Mouse (Mus musculus) ES-CJ7 (cell line): Measurements from ENCODE around the gene Wrap73.

Source experiments
- DNase-seq: peaks from one replicate; pipeline ENCODE4 v3.0.0; 2011; ENCODE audit warnings: low read depth, low spot score

The Wrap73 gene

DNA sequence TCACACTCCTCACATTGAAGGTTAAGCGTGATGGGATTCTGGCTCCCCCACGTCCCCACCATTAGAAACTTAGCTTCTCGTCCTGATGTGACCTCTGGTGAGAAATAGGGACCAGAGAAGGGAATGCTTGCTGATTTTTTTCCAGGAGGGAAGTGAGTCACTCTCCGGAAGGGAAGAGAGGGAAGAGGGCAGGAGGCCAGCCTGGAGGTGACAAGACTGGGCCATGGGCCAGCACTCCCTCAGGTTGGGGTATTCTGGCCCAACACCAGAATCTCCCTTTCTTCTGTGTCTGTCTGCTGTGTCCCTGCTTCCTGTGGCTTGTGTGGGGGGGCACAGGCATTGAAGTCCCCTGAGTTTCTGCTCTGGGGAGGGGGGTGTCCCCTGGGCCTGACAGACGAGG lies 41.4 kb downstream of the Wrap73 start:
- DNase-seq: no peak

DNA sequence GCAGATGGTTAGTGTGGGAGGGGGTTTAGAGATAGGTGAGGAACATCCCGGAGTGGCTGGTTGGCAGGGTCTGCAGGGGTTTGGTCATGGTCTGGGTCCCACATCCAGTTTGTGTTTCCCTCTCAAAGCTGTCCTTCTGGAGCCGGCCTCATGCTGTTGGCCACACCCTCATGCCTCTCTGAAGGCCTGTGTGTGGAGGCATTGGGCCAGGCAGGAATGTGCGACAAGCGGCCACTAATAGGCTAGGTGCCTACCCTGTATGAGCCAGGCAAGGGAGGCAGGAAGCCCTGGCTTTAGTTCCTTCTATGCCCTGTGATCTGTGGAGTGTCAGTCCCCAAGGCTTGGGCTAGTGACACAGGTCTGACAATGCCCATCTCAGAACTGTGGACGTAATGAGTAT lies 42.8 kb downstream of the Wrap73 start:
- DNase-seq: no peak

DNA sequence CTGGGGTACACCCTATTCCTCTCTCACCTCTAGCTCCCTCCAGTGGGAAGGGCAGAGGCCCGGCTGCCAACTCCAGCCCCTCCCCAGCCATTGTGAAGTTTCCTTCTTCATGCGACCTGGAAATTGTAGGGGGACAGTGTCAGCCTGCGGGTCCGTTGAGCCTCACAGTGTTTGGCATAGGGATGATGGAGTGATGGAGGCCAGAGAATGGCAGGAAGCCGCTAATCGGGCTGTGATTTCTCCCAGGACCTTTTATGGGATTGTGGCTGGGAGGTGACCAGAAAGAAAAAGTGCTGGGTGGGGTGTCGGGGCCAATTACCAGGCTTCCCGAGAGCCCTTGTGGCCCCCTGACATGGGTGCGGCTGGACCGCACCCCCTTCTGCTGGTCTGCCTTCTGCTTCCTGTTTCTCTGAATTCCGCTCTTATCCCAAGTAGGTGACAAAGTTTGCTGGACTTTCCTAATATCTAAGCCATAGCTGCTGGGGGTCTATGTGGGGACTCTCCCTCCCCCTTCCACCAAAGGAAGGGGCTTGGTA lies 43.9 kb downstream of the Wrap73 start:
- DNase-seq: no peak

DNA sequence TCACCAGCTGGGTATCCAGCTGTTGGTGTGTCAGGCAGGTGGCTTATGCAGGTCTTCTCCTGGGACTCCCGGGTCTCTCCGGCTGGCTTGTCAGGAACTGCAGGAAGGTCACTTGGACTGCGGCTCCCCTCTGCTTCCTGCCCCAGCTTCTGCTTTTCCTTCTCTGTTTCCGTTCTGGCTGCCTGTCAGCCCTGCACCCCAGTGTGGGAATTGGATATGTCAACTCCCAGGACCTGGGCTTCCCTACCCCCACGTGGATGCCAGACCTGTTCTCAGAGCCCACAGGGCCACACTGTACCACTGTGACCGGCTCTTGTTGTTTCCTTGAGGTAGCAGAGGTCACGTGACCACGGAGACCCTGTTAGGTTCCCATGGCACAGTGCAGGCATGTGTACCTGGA lies 46.8 kb downstream of the Wrap73 start:
- no peak for DNase-seq

DNA sequence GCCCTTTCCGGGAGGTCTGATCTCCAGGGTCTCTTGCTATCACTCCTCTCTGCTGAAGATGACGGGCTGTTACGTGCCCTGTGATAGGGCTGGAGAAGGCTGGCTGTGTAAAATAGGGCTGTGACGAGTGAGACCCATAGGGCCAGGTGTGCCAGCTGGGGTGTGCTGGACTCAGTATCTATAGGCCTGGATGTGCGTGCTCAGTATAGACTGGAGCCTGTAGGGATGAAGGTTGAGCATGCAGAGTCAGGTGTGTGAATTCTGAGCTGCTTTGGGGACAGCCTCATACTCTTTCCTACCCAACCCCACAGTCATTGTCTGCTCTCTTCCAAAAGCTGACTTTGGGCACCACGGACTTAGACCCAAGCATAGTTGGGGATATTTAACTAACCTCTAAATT lies 55.8 kb downstream of the Wrap73 start:
- DNase-seq: no peak

DNA sequence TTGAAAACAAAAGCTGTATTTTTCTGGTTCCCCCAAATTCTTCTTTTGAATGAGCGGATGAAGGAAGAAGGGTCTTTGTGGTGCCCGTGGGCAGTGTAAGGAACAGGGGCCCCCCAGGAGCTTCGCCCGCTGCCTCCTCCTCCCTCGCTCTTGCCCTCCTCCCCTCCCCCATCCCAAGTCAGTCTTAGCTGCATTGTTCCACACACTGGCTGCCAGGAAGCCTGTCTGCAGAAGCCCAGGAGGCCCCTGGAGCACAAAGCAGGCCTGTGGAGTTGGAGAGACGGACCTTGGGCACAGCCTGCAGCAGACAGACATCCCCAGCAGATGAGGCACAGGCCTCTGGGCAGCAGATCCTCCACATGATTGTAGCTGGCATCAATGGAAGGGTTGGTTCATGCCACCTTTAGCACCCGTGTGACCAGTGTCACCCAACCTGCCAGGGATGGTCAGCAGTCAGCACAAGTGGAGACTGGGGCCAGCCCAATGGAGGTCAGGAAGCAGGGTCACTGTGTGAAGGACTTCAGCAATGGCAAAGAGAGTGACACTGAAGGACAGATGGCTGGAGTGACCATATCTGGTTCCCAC lies 56.3 kb downstream of the Wrap73 start:
- DNase-seq: no peak

DNA sequence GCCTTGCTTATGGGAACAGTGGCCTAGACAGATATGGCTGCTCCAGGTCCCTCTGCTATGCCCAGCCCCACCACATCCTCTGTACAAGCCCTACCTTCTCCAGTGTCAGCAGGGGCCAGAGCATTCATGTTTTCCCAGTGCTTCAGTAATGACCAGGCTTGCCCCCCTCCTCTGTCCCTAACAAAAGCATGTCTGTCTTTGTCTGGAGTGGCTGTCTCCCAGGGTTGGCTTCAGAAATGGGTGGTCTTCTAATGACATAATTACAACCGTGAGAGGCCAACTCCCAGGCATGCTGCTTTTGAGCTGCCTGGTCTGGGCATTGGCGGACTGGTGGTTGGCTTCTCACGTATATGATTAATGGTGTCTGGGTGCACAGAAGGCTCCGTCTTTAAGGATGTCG lies 59.3 kb downstream of the Wrap73 start:
- no peak for DNase-seq

DNA sequence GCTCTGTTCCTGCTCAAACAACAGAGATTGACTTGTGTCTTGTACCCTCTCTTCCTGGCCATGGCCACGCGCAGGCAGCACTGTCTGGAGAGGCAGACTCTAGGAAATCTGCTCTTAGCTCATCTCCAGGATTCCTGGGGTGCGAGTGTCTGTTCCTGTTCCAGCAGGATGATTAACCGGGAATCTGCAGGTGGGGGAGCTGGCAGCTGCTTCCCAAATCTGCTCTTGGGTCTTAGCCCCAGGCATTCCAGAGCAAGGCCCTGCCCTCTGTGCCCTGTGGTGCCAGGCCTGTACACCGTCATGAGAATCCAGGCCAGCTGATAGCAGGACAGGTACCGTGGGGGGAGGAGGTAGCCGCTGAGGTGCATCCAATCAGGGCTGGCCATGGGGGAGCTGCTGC lies 62.4 kb downstream of the Wrap73 start:
- no peak for DNase-seq

DNA sequence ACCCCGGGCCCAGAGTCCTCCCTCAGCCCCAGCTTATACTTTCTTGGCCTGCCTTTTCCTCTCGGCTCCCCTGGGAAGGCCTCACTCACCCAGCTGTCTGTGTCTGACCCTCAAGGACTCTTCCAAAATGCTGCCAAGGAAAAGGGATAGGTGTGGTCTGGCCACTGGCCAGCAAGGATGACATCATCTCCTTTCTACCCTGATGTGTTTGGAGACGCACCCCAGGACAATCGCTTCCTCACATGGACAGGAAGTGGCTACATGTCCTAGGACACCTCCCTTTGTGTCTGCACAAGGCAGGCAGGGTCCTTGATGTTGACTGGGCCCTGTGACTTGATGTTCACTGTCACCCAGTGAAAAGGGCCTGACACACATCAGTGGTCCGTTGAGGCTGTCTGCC lies 63.2 kb downstream of the Wrap73 start:
- no peak for DNase-seq

DNA sequence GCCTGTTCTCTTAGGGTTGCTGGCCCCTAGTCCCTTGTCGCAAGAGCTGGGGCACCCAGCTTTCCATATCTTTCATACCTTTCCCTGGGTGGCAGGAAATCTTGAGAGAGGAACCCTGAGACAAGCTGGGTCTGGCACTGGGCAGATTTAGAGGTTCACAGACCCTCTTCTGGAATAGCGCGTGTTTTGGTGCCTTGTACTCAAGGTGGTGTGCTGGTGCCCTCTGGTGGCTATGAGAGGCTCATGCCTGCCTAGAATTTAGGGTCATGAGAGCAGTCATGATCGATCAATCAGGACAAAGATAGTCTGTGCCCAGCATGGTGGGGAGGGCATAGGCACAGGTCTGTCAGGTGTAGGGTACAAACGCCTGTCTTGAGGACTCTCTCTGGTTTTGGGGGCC lies 65.1 kb downstream of the Wrap73 start:
- DNase-seq: peak; percentile 69

DNA sequence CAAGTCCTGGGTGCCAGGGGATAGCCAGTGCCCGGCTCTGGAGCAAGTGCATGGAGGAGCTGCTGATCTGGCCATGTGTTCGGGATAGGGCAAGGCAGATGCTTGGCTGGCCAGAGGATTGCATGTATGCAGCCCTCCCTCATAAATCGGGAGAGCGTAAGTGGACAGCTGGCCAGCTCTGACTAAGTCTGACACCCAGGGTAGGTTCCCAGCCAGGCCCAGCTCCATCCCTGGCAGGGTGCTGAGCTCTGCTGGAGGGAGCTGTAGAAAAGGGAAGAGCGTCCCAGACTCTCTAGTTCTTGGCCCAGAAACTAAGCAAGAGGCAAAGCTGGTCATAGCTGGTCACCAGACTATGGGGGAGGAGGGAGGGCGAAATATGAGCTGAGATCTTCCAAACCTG lies 66.9 kb downstream of the Wrap73 start:
- DNase-seq: no peak

DNA sequence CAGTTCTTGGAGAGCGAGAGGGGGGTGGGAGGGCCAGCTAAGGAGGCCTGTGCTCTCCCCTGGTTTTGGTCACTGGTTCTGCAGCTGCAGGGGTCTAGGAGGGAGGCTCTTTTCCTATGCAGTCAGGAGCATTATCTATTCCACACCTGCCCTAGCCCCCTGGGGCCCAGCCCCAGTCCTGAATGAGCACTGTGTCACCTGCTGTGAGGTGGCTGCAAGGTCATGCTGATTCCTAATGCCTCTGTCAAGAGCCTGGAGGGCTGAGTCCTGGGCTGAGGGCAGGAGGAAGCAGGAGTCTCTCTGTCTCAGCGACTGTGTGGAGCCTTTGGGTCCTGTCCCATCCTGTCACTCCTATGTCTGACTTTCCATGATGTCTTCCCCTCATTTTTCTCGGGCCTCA lies 67.7 kb downstream of the Wrap73 start:
- peak; percentile 51 for DNase-seq

DNA sequence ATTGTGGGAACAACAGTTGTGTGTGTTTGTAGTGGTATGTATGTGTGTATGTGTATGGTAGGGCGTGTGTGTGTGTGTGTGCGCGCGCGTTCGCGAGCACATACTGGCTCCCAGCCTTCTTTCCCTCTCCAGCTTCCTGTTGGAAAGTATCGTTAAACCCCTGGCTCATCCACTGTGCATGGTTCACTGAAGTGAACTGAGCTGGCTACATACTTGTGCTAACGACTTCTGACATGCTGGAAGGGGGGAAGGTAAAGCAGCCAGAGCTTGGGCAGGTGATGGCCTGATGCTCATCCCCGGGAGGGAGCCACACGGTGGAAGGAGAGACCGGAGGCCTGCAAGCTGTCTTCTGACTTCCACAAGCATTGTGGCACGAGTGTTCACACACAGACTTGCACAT lies 69.3 kb downstream of the Wrap73 start:
- no peak for DNase-seq

DNA sequence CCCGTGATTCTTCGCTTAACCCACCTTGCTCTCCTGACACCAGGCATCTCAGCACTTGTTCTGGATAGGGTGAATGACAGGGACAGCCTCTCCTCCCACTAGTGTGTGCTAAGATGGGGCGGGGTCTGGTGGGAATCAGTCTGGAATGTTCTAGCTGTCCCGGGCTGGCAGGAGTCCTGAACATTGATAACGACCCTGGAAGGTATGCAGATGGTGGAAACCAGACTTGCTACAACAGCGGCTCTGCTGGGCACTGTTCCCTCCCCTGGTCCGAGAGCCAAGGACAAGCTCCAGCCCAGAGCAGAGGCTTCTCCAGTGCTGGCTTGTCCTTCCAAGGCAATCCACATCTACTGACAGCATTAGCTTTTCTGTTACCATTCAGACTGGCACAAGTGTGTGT lies 71.4 kb downstream of the Wrap73 start:
- DNase-seq: no peak

DNA sequence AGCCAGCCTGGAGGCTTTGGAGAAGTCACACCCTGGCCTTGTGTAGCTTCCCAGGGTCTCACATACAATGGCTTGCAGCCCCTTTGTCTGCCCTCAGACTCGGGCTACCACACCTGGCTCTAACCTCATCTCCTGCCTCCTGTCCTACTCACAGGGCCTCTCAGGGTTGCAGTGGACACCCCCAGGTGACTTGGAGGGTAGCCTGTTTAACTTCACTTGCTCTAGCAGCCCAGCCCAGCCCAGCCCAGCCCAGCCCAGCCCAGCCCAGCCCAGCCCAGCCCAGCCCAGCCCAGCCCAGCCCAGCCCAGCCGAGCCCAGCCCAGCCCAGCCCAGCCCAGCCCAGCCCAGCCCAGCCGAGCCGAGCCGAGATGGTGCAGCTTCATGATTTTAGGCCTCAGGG lies 71.9 kb downstream of the Wrap73 start:
- DNase-seq: no peak
